Mouse (Mus musculus) testis, adult 2 months (tissue): Measurements from ENCODE around the gene Brap.

Experiments used
- CTCF ChIP-seq: fragments of 200-500 bp; IDR thresholded peaks from 2 replicates; pipeline ENCODE4 v1.5.1; 2012; ENCODE audit warnings: low read depth, mild to moderate bottlenecking, inconsistent platforms, low read length, moderate library complexity; ENCODE audit not compliant: control insufficient read depth, insufficient read depth, insufficient replicate concordance
- POLR2A ChIP-seq: fragments of 200-500 bp; IDR thresholded peaks from 2 replicates; pipeline ENCODE4 v1.6.1; 2012; ENCODE audit warnings: low read depth, mild to moderate bottlenecking, inconsistent platforms, low read length, moderate library complexity; ENCODE audit not compliant: control insufficient read depth

DNA sequence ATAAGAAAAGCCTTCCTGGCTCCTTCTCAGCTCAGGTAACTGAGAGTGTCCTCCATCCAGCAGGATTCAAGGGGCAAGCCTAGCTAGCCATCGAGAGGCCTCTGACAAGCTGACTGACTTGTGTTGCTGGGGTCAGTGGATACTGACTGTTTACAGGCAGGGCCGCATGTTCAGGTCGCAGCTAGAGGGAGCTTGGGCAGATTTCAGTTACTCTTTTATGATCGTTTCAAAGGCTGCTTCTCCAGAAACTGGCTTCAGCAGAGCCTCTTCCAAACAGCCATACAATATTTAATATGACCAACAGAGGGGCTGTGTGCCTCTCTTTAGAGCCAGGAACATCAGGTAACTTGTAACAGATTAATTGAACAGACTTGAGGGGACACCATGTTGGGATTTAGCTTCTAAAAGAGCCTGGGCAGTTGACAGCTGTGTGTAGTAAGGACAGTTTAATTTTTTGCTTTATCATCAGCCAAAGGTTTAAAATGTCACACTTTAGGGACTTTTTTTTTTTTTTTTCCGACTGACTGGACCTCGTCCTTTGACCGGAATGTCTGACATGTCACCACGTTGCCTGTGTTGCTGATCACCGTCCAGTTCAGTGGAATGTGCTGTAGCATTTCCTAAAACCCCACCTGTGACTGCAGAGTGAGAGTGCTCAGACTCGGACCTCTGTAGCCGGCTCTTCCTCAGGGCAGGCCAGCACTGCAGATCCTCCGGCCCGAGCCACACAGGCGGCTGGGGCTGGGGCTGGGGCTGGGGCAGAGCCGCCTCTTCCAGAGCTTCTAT, 25.9 kb downstream of the Brap start:
- TF ChIP-seq CTCF: no peak
- TF ChIP-seq POLR2A: no peak
